Mouse (Mus musculus) forebrain, postnatal 0 days (tissue): ENCODE results near the gene Zmat5. TPM values are rescaled to one million over a fixed set of nuclear protein-coding genes. Genes with fewer than 3 reads are reported as not detected.

Experiments
- ATAC-seq: fragments of 200-750 bp; cut with Nextera tagmentation; 2 replicates; pipeline ENCODE4 v1.8.0; 2017; ENCODE audit warnings: mild to moderate bottlenecking, moderate library complexity
- DNase-seq: peaks from one replicate; pipeline ENCODE4 v3.0.0-alpha.2; 2015
- H3K27ac ChIP-seq: fragments of 300-500 bp; sonication (generic); 2 replicates; pipeline ENCODE4 v1.5.1; 2014; ENCODE audit warnings: low read depth, mild to moderate bottlenecking, antibody characterized with exemption, low read length, moderate library complexity, mixed read lengths
- H3K27me3 ChIP-seq: fragments of 300-500 bp; sonication (generic); 2 replicates; pipeline ENCODE4 v1.6.1; 2014; ENCODE audit warnings: mild to moderate bottlenecking, low read length, mixed read lengths; ENCODE audit not compliant: insufficient read depth
- H3K36me3 ChIP-seq: fragments of 300-500 bp; sonication (generic); 2 replicates; pipeline ENCODE4 v1.6.1; 2014; ENCODE audit warnings: mild to moderate bottlenecking, moderate library complexity; ENCODE audit not compliant: insufficient read depth
- H3K4me1 ChIP-seq: fragments of 300-500 bp; sonication (generic); 2 replicates; pipeline ENCODE4 v1.6.1; 2014; ENCODE audit warnings: antibody characterized with exemption; ENCODE audit not compliant: insufficient read depth
- H3K4me2 ChIP-seq: fragments of 300-500 bp; sonication (generic); 2 replicates; pipeline ENCODE4 v1.6.1; 2014; ENCODE audit warnings: low read depth, mild to moderate bottlenecking, moderate library complexity
- H3K4me3 ChIP-seq: fragments of 300-500 bp; sonication (generic); 2 replicates; pipeline ENCODE4 v1.5.1; 2014; ENCODE audit warnings: low read depth, low read length, mixed read lengths
- H3K9ac ChIP-seq: fragments of 300-500 bp; sonication (generic); 2 replicates; pipeline ENCODE4 v1.6.1; 2014; ENCODE audit warnings: mild to moderate bottlenecking
- H3K9me3 ChIP-seq: fragments of 300-500 bp; sonication (generic); 2 replicates; pipeline ENCODE4 v1.6.1; 2016; ENCODE audit warnings: low read length
- CTCF ChIP-seq: sonication (generic); IDR thresholded peaks from 2 replicates; pipeline ENCODE4 v1.5.1; 2016; ENCODE audit warnings: antibody characterized with exemption, control low read depth, low read depth
- WGBS: fragments of 180-500 bp; shearing (Covaris S2); extraction: QIAGEN DNeasy Blood & Tissue Kit; methylation state at CpG from one replicate; pipeline ENCODE4 v1.1.7; 2014; 5-methylcytosine and 5-hydroxymethylcytosine counted together
- polyA plus RNA-seq: library from polyadenylated mRNA; unstranded; fragments of >200 nt; fragmentation: Nextera tagmentation; extraction: Ambion mirVana; gene quantifications from 2 replicates; pipeline ENCODE4 v1.2.1, GENCODE M21; 2015
- total RNA-seq: library from RNA; depleted of rRNA; stranded (reverse); fragments of >200 nt; gene quantifications from 2 replicates; pipeline ENCODE4 v1.2.3, GENCODE M21; 2014

Zmat5 gene
- total and polyA plus RNA-seq, 2 experiments from 2014 or later: 20.6 to 62.6 TPM

- Histone ChIP-seq H3K9me3 (no peaks in the 10 kb centered on the region), H3K36me3 (peaks cover 55% of the 10 kb centered on the region), H3K27me3 (no peaks in the 10 kb centered on the region), H3K4me3 (no peak overlapping the region), H3K4me2 (no peak overlapping the region), H3K9ac (no peak overlapping the region), H3K27ac (no peak overlapping the region), H3K4me1 (no peaks in the 10 kb centered on the region)
- ATAC-seq (no peak), DNase-seq (no peak)
- WGBS: 60% methylated on average over 3 of the region's 3 CpGs
- TF ChIP-seq CTCF: no peak
Observed at GRCm38 (mm10) chr11:4680126-4680525, 24.4 kb upstream of the Zmat5 start.

GRCm38 (mm10) chr11:4683516-4683915, 21.0 kb upstream of the Zmat5 start:
- TF ChIP-seq CTCF: no peak
- 93% methylated on average over 6 of the region's 6 CpGs for WGBS
- H3K27ac ChIP-seq: no peak overlapping the region
- ATAC-seq (no peak), DNase-seq (no peak)
- H3K4me2 ChIP-seq: no peak overlapping the region
- no peaks in the 10 kb centered on the region for H3K27me3 ChIP-seq
- H3K4me1 ChIP-seq: no peaks in the 10 kb centered on the region
- peaks cover 52% of the 10 kb centered on the region for H3K36me3 ChIP-seq
- H3K9me3 ChIP-seq: no peaks in the 10 kb centered on the region
- H3K4me3 ChIP-seq: no peak overlapping the region
- H3K9ac ChIP-seq: no peak overlapping the region

GRCm38 (mm10) chr11:4684186-4684585, 20.3 kb upstream of the Zmat5 start:
- no peak for TF ChIP-seq CTCF
- H3K4me3 ChIP-seq: no peak overlapping the region
- 73% methylated on average over 6 of the region's 6 CpGs for WGBS
- no peaks in the 10 kb centered on the region for H3K9me3 ChIP-seq
- no peak overlapping the region for H3K9ac ChIP-seq
- no peak overlapping the region for H3K4me2 ChIP-seq
- no peak overlapping the region for H3K27ac ChIP-seq
- H3K36me3 ChIP-seq: peaks cover 49% of the 10 kb centered on the region
- no peaks in the 10 kb centered on the region for H3K27me3 ChIP-seq
- DNase-seq: no peak
- ATAC-seq: no peak
- no peaks in the 10 kb centered on the region for H3K4me1 ChIP-seq

- ATAC-seq: no peak
- Histone ChIP-seq H3K27me3 (no peaks in the 10 kb centered on the region), H3K27ac (no peak overlapping the region), H3K4me3 (no peak overlapping the region), H3K9me3 (no peaks in the 10 kb centered on the region), H3K36me3 (peaks cover 41% of the 10 kb centered on the region), H3K4me1 (no peaks in the 10 kb centered on the region), H3K4me2 (no peak overlapping the region), H3K9ac (no peak overlapping the region)
- WGBS: 77% methylated on average over 4 of the region's 4 CpGs
- no peak for TF ChIP-seq CTCF
- no peak for DNase-seq
Observed at GRCm38 (mm10) chr11:4685071-4685470, 19.4 kb upstream of the Zmat5 start.

- Histone ChIP-seq H3K36me3 (peaks cover 36% of the 10 kb centered on the region), H3K4me1 (no peaks in the 10 kb centered on the region), H3K27ac (no peak overlapping the region), H3K9ac (no peak overlapping the region), H3K4me3 (no peak overlapping the region), H3K4me2 (no peak overlapping the region), H3K27me3 (no peaks in the 10 kb centered on the region), H3K9me3 (no peaks in the 10 kb centered on the region)
- 82% methylated on average over 5 of the region's 5 CpGs for WGBS
- TF ChIP-seq CTCF: no peak
- ATAC-seq: no peak
- no peak for DNase-seq
Observed at GRCm38 (mm10) chr11:4685510-4685909, 19.0 kb upstream of the Zmat5 start.

- Histone ChIP-seq H3K27ac (no peak overlapping the region), H3K36me3 (peaks cover 22% of the 10 kb centered on the region), H3K9ac (no peak overlapping the region), H3K4me2 (no peak overlapping the region), H3K4me3 (no peak overlapping the region), H3K9me3 (no peaks in the 10 kb centered on the region), H3K4me1 (no peaks in the 10 kb centered on the region), H3K27me3 (no peaks in the 10 kb centered on the region)
- ATAC-seq (no peak), DNase-seq (no peak)
- TF ChIP-seq CTCF: no peak
- 81% methylated on average over 3 of the region's 3 CpGs for WGBS
Observed at GRCm38 (mm10) chr11:4687027-4687426, 17.5 kb upstream of the Zmat5 start.

GRCm38 (mm10) chr11:4687874-4688273, 16.6 kb upstream of the Zmat5 start:
- ATAC-seq: no peak
- Histone ChIP-seq H3K27me3 (no peaks in the 10 kb centered on the region), H3K27ac (no peak overlapping the region), H3K9ac (no peak overlapping the region), H3K9me3 (no peaks in the 10 kb centered on the region), H3K4me1 (no peaks in the 10 kb centered on the region), H3K36me3 (peaks cover 14% of the 10 kb centered on the region), H3K4me3 (no peak overlapping the region), H3K4me2 (no peak overlapping the region)
- DNase-seq: no peak
- 79% methylated on average over 3 of the region's 3 CpGs for WGBS
- no peak for TF ChIP-seq CTCF
